In genomic region chr15:82532721-82533120, GRCm38 (mm10) we compare ENCODE assay signal across 31 mouse cellular contexts. TPM values are rescaled to one million over a fixed set of nuclear protein-coding genes. Genes with fewer than 3 reads are reported as not detected.
"Had no signal": no experiment of that assay in that cellular context is flagged by ENCODE, and none has a peak within 500 bp of the region (broad histone marks: within the 10 kb centered on the region; RNA-seq: fewer than 3 reads in every experiment).

No protein-coding gene starts in this region.

RNA-seq across cellular contexts. Expression of gene Cyp2d12, which starts 22.2 kb away (rescaled TPM):
- total RNA-seq: common myeloid progenitor, adult 5-6 weeks; forebrain, postnatal 0 days; gastrocnemius, adult 18-20 months; gastrocnemius, adult 2 months; gastrocnemius, adult 8-10 months; gastrocnemius, postnatal 10 days; gastrocnemius, postnatal 14 days; gastrocnemius, postnatal 25 days; gastrocnemius, postnatal 36 days; gastrocnemius, postnatal 4 days; granulocyte monocyte progenitor cell, adult 5-6 weeks; heart, adult 18-20 months; heart, adult 2 months had no signal
- polyA plus RNA-seq: cerebellum, adult 2 months; cortical plate, adult 2 months; embryonic facial prominence, embryonic 10.5 days; embryonic facial prominence, embryonic 11.5 days; embryonic facial prominence, embryonic 12.5 days; embryonic facial prominence, embryonic 13.5 days; embryonic facial prominence, embryonic 14.5 days; embryonic facial prominence, embryonic 15.5 days; erythroblast, embryonic 14.5 days; forebrain, embryonic 10.5 days; forebrain, embryonic 11.5 days; forebrain, embryonic 12.5 days; forebrain, embryonic 13.5 days; forebrain, embryonic 14.5 days; forebrain, embryonic 15.5 days; forebrain, embryonic 16.5 days; forebrain, postnatal 0 days; frontal cortex, adult 2 months; gonadal fat pad, adult 2 months; heart, adult 2 months had no signal
